Mouse (Mus musculus): ENCODE results near the gene Cacna2d3. TPM values are rescaled to one million over a fixed set of nuclear protein-coding genes. Genes with fewer than 3 reads are reported as not detected.

Gene Cacna2d3
- total RNA-seq, 1 experiment from 2014 or later: 3.7 TPM

GRCm38 (mm10) chr14:29643217-29643616, 78.4 kb downstream of the Cacna2d3 start:
- DNase-seq: no peak

GRCm38 (mm10) chr14:29639266-29639665, 82.4 kb downstream of the Cacna2d3 start:
- no peak for DNase-seq

GRCm38 (mm10) chr14:29628213-29628612, 93.5 kb downstream of the Cacna2d3 start:
- DNase-seq: no peak

GRCm38 (mm10) chr14:29612436-29612835, 109.2 kb downstream of the Cacna2d3 start:
- DNase-seq: no peak

- no peak for DNase-seq
Observed at GRCm38 (mm10) chr14:29608761-29609160, 112.9 kb downstream of the Cacna2d3 start.

- DNase-seq: no peak
Observed at GRCm38 (mm10) chr14:29599428-29599827, 122.2 kb downstream of the Cacna2d3 start.

GRCm38 (mm10) chr14:29592896-29593295, 128.8 kb downstream of the Cacna2d3 start:
- peak; percentile 6 for DNase-seq

GRCm38 (mm10) chr14:29589628-29590027, 132.0 kb downstream of the Cacna2d3 start:
- DNase-seq: no peak

GRCm38 (mm10) chr14:29581961-29582360, 139.7 kb downstream of the Cacna2d3 start:
- no peak for DNase-seq

- no peak for DNase-seq
Observed at GRCm38 (mm10) chr14:29577786-29578185, 143.9 kb downstream of the Cacna2d3 start.

- DNase-seq: no peak
Observed at GRCm38 (mm10) chr14:29575551-29575950, 146.1 kb downstream of the Cacna2d3 start.

- DNase-seq: no peak
Observed at GRCm38 (mm10) chr14:29562704-29563103, 159.0 kb downstream of the Cacna2d3 start.

GRCm38 (mm10) chr14:29561122-29561834, 160.4 kb downstream of the Cacna2d3 start:
- DNase-seq: no peak

- DNase-seq: no peak
Observed at GRCm38 (mm10) chr14:29558440-29558839, 163.2 kb downstream of the Cacna2d3 start.

GRCm38 (mm10) chr14:29556152-29556551, 165.5 kb downstream of the Cacna2d3 start:
- DNase-seq: no peak

GRCm38 (mm10) chr14:29552471-29552870, 169.2 kb downstream of the Cacna2d3 start:
- no peak for DNase-seq

GRCm38 (mm10) chr14:29548646-29549045, 173.0 kb downstream of the Cacna2d3 start:
- no peak for DNase-seq

- DNase-seq: no peak
Observed at GRCm38 (mm10) chr14:29530516-29530915, 191.1 kb downstream of the Cacna2d3 start.

GRCm38 (mm10) chr14:29528696-29529095, 193.0 kb downstream of the Cacna2d3 start:
- DNase-seq: no peak

GRCm38 (mm10) chr14:29519751-29520669, 201.7 kb downstream of the Cacna2d3 start:
- no peak for DNase-seq

- no peak for DNase-seq
Observed at GRCm38 (mm10) chr14:29502667-29503066, 219.0 kb downstream of the Cacna2d3 start.

- no peak for DNase-seq
Observed at GRCm38 (mm10) chr14:29498546-29499290, 222.9 kb downstream of the Cacna2d3 start.

GRCm38 (mm10) chr14:29496552-29496951, 225.1 kb downstream of the Cacna2d3 start:
- DNase-seq: no peak
